Mouse (Mus musculus): ENCODE measurements around the gene Tssk1.
A peak's percentile ranks its signal among the peaks of the same experiment; 100 is the strongest.

Tssk1 gene

GRCm38 (mm10) chr16:17893923-17894322 lies at the start of gene Tssk1:
Gene Tssk1, plus strand, starts transcription at chr16:17894223.
- no peak for DNase-seq (ENCODE audit: low spot score)

- DNase-seq (ENCODE audit: low spot score): no peak
Observed at GRCm38 (mm10) chr16:17848431-17848830, 45.6 kb upstream of the Tssk1 start.

- no peak for DNase-seq (ENCODE audit: low spot score)
Observed at GRCm38 (mm10) chr16:17848928-17849327, 45.1 kb upstream of the Tssk1 start.

- DNase-seq (ENCODE audit: low spot score): no peak
Observed at GRCm38 (mm10) chr16:17849486-17849885, 44.5 kb upstream of the Tssk1 start.

- DNase-seq (ENCODE audit: low spot score): no peak
Observed at GRCm38 (mm10) chr16:17851331-17851730, 42.7 kb upstream of the Tssk1 start.

GRCm38 (mm10) chr16:17851860-17852259 lies 42.2 kb upstream of the Tssk1 start:
- no peak for DNase-seq (ENCODE audit: low spot score)

GRCm38 (mm10) chr16:17853263-17853662 lies 40.8 kb upstream of the Tssk1 start:
- no peak for DNase-seq (ENCODE audit: low spot score)

- no peak for DNase-seq (ENCODE audit: low spot score)
Observed at GRCm38 (mm10) chr16:17857157-17857556, 36.9 kb upstream of the Tssk1 start.

GRCm38 (mm10) chr16:17858592-17858991 lies 35.4 kb upstream of the Tssk1 start:
- DNase-seq (ENCODE audit: low spot score): no peak

- no peak for DNase-seq (ENCODE audit: low spot score)
Observed at GRCm38 (mm10) chr16:17865293-17865692, 28.7 kb upstream of the Tssk1 start.

- DNase-seq (ENCODE audit: low spot score): no peak
Observed at GRCm38 (mm10) chr16:17865770-17866169, 28.3 kb upstream of the Tssk1 start.

- no peak for DNase-seq (ENCODE audit: low spot score)
Observed at GRCm38 (mm10) chr16:17871248-17871647, 22.8 kb upstream of the Tssk1 start.

- no peak for DNase-seq (ENCODE audit: low spot score)
Observed at GRCm38 (mm10) chr16:17872995-17873394, 21.0 kb upstream of the Tssk1 start.

GRCm38 (mm10) chr16:17875174-17875573 lies 18.8 kb upstream of the Tssk1 start:
- DNase-seq (ENCODE audit: low spot score): no peak

- no peak for DNase-seq (ENCODE audit: low spot score)
Observed at GRCm38 (mm10) chr16:17876096-17876495, 17.9 kb upstream of the Tssk1 start.

- DNase-seq (ENCODE audit: low spot score): no peak
Observed at GRCm38 (mm10) chr16:17879571-17879970, 14.5 kb upstream of the Tssk1 start.

GRCm38 (mm10) chr16:17882196-17882595 lies 11.8 kb upstream of the Tssk1 start:
- DNase-seq (ENCODE audit: low spot score): no peak

GRCm38 (mm10) chr16:17884116-17884515 lies 9.9 kb upstream of the Tssk1 start:
- DNase-seq (ENCODE audit: low spot score): no peak

- DNase-seq (ENCODE audit: low spot score): no peak
Observed at GRCm38 (mm10) chr16:17889689-17890341, 4.2 kb upstream of the Tssk1 start.

- no peak for DNase-seq (ENCODE audit: low spot score)
Observed at GRCm38 (mm10) chr16:17890342-17890727, 3.7 kb upstream of the Tssk1 start.

- peak; percentile 80 for DNase-seq (ENCODE audit: low spot score)
Observed at GRCm38 (mm10) chr16:17890917-17891566, 3.0 kb upstream of the Tssk1 start.

- peak; percentile 99 for DNase-seq (ENCODE audit: low spot score)
Observed at GRCm38 (mm10) chr16:17891567-17891959, 2.5 kb upstream of the Tssk1 start, which contains the start of gene Gm20518. Gene Gm20518, minus strand, starts transcription at chr16:17891671.

- peak; percentile 47 for DNase-seq (ENCODE audit: low spot score)
Observed at GRCm38 (mm10) chr16:17892606-17893005, 1.4 kb upstream of the Tssk1 start.

GRCm38 (mm10) chr16:17896091-17896490 lies 2.1 kb downstream of the Tssk1 start:
- no peak for DNase-seq (ENCODE audit: low spot score)

All from ovary, postnatal 36 days (tissue).